Mouse (Mus musculus) urinary bladder, postnatal 10 days (tissue): Measurements from ENCODE around the gene Ssr2.
"Not testable (repeated sequence)": the region's sequence is repeated elsewhere in the genome, so short reads cannot be mapped to it uniquely, and the experiment has no call there.

Experiments
- DNase-seq: peaks from one replicate; pipeline ENCODE4 v3.0.0; 2022; ENCODE audit warnings: low spot score

Ssr2 gene

DNA sequence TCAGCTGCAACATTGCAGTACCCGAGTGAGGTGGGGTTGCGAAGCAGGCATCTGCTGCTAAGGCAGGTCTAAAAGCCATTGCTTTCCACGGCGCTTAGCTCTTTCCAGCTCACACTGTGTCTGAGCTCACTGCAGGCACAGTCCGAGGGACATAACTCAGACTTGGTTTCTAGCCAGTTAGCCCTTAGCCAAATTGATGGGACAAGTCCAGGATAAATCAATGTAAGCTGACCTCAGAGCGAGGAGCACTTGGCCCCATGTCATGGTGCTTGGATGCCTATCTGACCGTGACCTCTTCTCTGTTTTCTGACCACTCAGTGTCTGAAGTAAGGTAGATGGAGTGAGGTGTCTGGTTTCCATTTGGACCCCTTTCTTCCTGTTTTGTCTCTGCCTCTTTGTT lies 11.7 kb upstream of the Ssr2 start:
- no peak for DNase-seq

DNA sequence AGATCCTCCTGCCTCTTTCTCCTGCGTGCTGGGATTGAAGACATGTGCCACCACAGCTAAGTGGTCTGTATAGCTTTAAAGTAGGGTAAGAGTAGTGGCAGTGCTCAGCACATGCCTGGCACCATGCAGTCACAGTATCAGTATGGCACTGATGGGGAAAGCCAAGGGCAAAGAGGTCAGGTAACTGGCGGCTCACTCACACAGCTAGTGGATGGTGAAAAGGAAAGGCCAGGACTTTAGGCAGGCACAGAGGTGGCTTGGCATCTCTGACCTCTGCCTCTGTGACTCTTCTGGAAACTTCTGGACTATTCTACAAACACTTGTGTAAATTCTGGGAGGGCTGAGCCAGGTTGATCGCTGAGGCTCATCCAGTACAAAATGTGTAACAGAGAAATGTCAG lies 9.6 kb upstream of the Ssr2 start:
- DNase-seq = no peak

DNA sequence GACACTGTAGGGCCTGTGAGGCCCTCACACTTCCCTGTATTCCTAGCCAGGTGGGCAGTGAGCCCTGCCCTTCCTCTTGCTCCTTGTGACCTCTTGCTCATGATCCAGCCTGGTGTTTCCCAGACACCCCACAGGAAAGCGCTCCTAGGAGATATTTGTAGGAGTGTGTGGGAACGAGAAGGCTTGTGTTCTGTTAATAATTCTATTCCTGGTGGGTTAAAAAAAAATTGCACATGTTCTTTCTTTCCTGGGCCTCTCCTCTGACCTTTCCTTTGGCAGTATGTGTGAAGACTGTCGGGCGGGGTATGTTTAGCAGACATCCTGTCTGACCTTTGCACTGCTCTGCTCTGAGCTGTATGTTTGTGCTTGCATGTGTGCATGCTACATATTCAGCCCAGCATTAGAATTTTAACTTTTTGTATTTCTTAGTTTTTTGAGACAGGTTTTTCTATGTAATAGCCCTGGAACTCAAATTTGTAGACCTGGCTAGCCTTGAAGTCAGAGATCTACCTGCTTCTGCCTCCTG lies 9.1 kb upstream of the Ssr2 start:
- no peak for DNase-seq

DNA sequence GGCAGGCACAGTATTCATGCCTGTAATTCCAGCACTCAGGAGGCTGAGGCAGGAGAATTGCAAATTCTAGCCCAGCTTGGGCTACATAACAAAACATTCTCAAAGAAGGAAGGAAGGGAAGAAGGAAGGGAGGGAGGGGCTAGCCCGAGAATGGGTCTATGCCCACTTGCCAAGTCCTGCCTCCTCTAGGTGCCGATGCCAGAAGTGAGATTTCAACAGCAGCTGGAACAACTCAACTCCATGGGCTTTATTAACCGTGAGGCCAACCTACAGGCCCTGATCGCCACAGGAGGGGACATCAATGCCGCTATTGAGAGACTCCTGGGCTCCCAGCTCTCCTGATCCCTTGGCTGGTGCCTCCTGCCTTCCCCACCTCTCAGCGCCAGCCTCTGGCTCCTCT lies 7.8 kb upstream of the Ssr2 start:
- no peak for DNase-seq

DNA sequence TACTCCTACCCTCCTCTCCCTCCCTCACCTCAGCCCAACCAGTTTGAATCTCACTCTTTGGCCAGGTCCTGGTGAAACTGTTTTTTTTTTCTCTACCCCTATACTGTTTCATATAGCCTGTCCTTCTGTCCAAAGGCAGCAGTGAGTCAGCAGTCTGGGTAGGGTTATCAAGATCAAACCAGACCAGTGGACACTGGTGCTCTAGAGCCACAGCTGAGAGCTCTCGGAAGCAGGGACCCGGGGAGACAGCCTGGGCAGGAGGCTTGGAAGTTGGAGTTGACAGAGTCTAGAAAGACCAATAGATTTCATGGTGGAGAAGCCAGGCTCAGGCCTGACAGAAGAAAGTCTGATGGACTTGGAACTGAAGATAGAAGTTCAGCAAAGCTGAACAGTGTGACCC lies 7.1 kb upstream of the Ssr2 start:
- no peak for DNase-seq

DNA sequence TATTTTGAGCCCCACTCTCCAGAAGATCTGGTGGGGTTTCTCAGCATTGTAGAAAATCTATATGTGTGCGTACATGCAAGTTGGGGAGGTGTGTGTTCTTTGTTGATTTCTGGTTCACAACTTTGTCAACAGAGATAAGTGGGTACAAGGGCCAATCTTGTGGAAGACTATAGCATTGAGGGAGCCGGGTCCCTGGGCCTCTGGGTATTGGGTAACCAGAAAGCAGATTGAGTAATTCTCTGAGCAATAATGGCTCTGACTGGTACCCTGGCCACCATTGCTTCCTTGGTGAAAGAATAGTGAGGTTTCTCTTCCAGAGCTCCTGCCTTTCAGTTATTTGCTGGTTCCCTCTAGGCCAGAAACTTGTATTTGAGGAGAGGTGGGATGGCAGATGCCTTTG lies 6.6 kb upstream of the Ssr2 start:
- no peak for DNase-seq

DNA sequence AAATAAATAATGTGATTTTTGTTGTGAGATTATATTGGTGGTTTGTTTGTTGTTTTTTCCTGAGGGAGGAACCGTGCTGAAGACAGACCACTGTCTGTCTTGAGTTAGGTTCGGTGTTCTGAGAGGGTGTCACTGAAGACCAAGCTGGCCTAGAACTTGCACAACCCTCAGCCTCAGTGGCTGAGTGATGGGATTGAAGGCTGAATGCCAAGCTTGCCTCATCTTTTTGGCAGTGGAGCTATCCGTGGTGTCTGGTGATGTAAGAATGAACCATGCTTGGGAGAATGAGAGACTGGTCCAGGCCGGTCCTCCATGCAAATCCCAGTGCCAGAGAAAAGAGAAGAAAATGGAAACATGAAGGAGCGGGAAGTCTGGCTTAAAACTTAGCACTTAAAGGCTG lies 6.0 kb upstream of the Ssr2 start:
- no peak for DNase-seq

DNA sequence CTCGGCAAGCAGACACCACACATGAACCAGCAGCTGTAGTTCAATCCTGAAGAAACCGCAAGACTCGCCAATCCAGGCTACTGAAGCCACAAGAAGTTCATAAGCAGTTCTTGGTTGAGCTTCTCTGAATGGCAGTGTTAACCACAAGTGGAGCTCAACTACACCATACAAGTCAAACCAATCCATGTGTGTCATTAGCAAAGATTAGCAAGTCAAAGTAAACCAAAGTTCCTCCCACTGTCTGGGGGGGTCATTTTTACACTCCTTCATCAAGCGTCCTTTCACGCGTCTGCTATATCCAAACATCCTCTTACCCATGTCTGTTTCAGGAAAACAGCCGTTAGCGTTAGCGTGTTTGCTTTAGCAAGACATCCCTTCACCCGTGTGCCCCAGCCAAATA lies 5.3 kb upstream of the Ssr2 start:
- no peak for DNase-seq

DNA sequence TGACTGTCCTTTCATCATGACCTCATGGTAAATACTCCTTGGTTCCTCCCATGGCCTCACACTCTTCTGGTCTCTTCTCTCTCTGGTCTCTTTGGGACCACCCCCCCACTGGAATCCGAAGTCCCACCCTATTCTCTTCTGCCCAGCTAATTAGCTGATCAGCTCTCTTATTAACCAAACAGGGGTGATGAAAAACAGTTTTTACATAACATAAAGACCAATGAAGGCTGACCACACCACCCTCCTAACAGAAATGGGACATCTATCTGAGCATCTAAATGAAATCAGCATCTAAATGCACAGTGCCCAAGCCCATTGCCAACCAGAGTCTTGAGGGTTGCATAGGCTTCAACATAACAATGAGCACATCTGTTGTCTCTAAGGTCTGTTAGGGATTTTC lies 3.8 kb upstream of the Ssr2 start:
- no peak for DNase-seq

DNA sequence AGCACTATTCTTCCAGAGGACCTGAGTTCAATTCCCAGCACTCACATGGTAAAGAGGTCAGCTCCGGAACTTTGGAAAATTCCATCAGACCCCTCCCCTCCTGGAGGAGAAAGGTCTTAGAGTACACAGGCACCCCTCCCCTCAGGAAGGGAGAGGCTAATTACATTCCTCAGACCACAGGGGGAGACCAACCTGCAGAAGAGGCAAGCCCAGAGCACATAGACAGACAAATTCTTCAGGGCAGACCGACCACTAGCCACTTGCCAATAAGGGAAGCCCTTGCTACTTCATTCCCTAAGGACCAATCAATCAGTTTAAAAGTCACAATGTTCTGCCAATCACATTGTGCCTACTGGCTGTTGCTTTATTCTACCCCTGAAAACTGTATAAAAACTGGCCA lies 2.8 kb upstream of the Ssr2 start:
- DNase-seq = no peak

DNA sequence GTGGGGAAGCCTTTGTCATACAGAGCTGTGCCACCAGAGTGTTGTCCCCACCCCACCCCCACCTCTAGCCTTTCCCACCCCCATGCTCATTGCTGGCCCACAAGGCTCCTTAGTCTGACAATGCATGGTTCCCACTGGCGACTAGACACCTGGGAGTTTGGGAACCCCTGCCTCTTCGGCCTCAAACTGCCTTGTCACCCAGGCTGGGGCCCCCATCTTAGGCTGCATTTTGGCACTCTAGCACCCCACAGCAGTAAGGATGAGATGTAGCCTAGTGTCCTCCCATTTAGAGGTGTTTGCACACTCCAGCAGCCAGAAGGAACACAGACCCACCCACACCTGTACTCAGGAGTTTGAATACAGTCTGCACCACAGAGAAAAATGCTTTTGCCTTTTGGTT lies 1.9 kb upstream of the Ssr2 start:
- DNase-seq = no peak

DNA sequence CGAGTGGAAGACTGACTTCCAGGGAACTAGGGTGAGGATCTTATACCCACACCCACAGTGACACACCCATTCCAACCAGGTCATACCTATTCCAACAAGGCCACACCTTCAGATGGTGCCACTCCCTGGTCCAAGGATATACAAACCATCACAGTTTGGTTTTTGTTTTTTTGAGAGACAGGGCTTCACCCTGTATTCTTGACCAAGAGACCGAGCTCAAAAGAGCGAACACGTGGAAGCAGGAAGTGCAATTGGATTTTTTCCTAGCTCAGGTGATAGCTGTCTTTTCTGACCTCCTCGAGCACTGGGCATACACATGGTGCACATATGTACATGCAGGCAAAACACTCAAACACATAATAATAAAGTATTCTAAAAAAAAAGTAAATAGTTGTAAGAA lies 2.2 kb downstream of the Ssr2 start:
- DNase-seq = not testable (repeated sequence)

DNA sequence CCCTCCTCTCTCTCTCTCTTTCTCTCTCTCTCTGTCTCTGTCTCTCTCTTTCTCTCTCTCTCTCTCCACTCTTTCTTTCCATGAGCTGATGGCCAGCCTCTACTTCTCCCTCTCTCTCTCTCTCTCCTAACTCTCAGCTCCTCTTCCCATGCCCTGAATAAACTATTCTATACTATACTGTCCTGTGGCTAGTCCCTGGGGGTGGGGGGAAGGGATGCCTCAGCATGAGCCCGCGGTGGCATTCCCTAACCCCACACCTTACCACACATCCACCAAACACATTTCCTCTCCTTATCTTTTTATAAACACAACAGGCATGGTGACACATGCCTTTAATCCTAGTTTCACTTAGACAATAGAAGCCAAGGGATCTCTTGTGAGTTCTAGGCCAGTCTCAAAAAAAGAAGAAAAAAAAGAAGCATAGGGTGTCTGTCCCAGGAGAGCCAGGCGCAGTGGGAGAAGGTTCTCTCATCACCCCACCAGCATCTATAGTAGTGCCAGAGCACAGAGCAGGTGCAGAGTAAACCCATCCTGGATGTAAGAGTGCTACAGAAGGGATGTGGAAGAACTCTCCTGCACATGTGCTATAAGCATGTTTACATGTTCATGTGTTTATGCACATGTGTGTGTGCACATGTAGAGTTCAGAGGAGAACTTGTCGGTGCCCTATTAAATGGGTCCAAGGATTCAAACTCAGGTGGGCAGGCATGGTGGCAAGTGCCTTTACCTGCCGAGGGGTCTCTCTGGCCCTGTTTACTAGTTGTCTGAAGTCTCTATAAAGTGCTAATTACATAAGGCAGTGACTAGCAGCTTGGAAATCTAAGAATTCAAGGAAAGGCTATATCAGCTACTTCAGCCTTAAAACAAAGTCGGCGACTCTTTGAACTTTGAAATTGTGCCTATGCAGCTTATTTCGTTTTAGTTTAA lies 3.1 kb downstream of the Ssr2 start:
- DNase-seq = no peak

DNA sequence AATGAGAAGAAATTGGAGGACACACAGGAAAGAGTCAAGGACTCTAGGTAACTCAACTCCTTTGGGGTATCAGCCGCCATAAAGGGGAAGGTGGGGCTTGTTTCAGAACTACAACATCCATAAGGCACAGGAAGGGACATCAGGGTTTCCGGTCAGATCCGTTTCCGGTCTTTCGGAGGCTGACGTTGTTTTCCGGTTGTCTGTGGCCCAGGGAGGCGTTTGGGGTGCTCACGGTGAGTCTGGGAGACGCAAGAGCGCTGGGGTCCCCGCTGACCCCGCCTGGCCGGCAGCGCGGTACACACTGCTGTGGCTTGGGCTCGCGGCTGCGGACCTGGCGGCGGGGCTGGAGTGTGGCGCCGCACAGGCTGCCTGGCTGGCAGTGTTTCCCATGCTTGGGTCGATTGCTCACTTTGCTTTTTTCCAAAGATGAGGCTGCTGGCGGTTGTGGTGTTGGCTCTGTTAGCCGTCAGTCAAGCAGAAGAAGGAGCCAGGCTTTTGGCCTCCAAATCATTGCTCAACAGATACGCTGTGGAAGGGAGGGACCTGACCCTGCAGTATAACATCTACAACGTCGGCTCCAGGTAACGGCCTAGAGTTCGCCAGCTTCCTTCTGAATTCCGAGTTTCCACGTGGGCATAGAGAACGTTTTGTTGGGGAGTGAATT lies 3.9 kb downstream of the Ssr2 start:
- no peak for DNase-seq

DNA sequence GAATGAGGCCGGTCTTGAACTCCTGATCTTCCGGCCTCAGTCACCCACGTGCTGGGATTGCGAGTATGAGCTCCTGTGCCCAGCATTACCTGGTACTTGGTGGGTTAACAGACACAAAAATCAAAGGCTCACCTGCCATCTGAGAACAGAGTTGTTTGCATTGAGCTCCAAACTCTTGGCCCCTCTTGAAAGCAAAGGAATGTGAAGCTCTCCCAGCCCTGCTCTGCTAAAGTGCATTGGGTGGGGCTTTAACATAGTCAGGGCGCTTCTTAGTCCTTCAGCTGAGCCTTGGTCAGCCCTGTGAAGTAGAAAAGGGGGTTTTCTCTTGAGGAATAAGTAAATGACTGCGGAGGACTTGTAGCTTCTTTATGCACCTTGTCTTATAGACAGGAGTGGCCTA lies 10.1 kb downstream of the Ssr2 start:
- no peak for DNase-seq

DNA sequence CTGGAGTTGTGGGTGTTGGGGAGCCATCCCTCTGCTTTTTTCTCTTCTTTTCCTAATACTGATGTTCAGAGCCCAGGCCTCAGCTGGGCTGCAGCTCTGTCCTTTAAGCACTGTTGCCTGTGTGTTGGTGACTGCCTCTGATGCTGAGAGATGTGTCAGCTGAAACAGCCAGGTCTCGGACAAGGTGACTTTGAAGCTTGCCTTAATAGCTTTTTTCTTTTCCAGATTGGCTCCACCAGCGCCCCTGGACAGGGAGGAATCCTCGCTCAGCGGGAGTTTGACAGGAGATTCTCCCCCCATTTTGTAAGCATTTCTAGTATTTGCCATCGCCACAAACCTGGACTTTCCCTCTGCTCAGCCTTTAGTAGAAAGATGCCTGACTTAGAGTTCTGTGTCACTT lies 11.0 kb downstream of the Ssr2 start:
- DNase-seq = no peak

DNA sequence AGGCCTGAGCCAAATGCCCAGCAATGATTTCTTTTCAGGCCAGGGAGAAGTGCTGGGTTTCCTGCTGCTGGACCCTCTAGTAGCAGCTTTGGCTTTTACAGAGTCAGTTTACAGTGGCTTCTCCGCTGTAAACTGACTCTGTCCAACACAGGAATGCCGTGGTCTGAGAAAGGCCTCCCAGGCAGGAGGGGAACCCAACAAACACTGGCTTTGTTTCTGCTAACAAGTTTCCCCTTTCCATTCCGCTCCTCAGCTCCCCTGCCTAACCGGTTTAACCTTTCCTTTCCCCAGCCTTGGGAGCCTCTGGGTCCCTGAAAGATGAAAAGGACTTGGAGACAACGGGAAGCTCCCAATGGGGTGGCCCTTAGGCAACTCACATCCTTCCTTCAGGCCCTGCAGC lies 14.6 kb downstream of the Ssr2 start:
- no peak for DNase-seq

DNA sequence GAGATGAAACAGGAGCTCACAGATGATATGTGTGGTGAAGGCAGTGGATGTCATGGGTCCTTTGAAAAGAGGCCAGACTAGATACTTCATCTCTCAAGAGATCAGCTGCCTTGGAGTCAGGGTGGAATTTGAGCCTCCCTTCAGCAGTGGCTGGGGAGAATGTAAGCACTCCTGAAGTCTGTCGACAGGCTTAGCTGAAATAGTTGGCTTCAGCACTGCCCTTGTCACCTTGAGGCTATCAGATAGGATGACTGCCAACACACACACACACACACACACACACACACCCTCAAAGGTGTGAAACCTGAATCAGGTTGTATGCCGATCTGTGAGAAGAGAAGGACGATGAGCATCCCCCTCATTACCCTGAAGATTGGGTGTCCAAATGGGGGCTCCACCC lies 15.4 kb downstream of the Ssr2 start:
- no peak for DNase-seq

DNA sequence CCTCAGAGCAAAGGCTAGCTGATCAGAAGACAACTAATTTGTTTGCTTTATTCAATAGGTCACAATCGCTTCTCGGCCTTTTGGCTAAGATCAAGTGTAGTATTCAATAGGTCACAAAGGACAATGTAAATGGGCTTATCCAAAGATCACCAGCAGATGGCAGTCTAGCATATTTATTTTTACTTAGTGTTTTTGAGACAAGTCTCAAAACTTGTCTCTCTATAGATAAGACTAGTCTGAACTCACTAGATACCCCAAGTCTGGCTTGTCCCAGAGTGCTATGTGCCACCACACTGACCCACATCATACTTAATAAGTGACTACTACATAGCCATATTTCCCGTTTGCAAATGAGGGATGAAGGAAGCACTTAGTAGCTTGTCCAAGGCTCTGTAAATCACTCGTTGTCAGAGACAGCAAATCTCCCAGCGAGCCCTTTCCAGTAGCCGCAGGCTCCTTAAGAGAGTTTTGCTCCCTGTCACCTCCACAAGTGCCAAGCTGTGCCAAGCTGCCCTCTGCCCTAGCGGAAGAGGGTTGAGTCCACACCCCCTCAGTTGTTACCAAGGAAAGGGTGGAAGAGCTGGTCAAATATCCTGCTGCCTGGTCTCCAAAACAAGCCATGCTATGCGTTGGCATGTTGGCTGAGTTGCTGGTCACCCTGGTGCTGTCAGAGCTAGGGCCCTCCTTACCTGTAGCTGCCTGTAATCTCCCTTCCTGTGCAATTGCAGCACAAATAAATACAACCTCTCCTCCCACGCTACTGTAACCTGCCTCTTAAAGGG lies 16.5 kb downstream of the Ssr2 start:
- no peak for DNase-seq

DNA sequence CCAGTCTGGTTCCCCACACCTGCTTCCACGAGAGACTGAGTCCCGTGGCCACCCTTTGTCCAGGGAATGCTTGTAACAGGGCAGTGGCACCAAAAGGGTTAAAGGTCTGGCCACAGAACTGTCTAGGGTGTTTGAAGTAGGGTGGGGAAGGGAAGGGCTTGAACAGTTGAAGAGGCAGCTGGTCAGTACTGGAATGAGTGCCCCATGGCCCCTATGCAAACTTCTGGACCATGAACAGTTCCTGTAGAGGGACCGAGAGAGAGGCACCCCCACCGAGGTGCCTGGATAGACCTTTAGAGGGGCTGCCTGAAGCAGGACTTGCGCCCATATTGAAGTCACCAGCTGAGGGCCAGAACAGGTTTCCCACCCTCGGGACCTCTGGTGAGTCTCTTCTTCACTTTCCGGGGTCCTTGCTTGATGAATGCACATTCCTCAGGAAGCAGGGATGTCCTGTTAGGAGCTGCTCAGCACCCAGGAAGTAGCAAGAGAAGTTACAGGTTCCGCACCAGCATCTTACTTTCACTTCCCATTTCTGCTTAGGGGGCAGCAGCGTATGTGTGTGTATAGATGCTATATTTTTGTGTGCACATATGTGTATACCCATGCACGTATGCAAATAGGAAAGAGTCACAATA lies 17.4 kb downstream of the Ssr2 start:
- DNase-seq = no peak

DNA sequence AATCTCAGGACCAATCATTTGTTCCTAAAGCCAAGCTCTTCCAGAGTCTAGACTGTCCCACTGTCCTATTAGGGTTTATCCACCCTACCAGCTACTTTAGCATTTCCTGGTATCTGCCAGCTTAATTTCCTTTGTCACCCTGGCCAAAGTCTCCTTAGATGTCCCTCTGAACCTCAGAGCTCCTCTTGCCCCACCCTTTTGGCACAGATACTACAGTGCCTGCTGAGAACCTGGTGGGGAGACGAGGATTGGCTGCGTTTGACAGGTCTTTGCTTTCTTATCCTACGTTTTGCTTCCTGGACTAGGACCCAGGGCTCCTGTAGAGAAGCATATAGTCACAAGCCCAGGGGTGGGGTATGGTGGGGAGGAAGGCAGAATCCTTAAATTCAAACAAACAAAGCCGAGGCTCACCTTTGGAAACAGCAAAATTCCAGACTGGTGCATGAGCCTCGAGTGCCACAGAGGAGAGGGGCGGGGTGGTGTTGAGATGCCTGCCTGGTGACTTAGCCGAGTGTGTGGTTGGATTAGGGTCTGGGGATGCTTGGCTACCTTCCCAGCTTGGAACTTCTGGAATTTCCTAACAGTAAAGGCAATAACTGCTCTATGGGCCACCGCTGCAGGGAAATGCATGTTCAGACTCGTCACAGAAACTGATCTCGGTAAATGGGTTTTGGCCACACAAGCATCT lies 18.4 kb downstream of the Ssr2 start:
- DNase-seq = no peak

DNA sequence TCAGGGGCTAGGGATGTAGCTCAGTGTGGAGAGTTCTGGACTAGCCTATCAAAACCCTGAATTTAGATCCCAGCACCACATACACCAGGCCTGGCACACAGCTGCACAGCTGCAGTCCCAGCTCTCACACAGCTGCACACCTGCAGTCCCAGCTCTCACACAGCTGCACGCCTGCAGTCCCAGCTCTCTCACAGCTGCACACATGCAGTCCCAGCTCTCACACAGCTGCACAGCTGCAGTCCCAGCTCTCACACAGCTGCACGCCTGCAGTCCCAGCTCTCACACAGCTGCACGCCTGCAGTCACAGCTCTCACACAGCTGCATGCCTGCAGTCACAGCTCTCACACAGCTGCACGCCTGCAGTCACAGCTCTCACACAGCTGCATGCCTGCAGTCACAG lies 20.9 kb downstream of the Ssr2 start:
- DNase-seq = not testable (repeated sequence)
